ENCODE assay signal across 16 mouse cellular contexts in the genomic region with DNA sequence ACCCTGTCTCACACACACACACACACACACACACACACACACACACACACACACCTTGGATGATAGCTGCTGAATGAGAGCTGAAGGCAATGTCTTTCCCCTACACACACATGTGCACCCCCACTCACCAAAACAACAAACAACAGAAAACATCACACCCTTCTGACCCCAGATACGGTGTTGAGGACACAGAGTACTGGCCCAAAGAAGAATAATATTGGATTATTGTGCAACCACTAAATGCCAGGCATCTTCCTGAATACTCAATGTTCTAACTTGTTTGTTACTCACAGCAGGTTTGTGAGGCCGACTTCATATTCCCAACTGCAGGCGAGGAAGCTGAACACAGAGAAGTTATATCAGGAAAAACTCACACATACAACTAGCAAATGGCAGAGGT.
"Had no signal": no experiment of that assay in that cellular context is flagged by ENCODE, and none has a peak within 500 bp of the region (broad histone marks: within the 10 kb centered on the region; RNA-seq: fewer than 3 reads in every experiment).

No protein-coding gene starts in this region.

- H3K27me3 ChIP-seq: neural tube, embryonic 13.5 days; neural tube, embryonic 15.5 days; stomach, embryonic 15.5 days had no signal

- H3K4me3 ChIP-seq: neural tube, embryonic 13.5 days; neural tube, embryonic 15.5 days; stomach, embryonic 15.5 days had no signal

- H3K9ac ChIP-seq: neural tube, embryonic 13.5 days; neural tube, embryonic 15.5 days; stomach, embryonic 15.5 days had no signal

- H3K27ac ChIP-seq: neural tube, embryonic 13.5 days; neural tube, embryonic 15.5 days; stomach, embryonic 15.5 days; stomach, postnatal 0 days had no signal

- DNase-seq: retina, postnatal 1 day; right cerebral cortex, adult 18-20 months; right cerebral cortex, postnatal 14 days; right cerebral cortex, postnatal 25 days; right cerebral cortex, postnatal 4 days; spleen, adult 18-20 months; thymus, adult 18-20 months; thymus, adult 2 months; thymus, postnatal 14 days; thymus, postnatal 25 days; thymus, postnatal 36 days; thymus, postnatal 4 days had no signal

- H3K36me3 ChIP-seq: neural tube, embryonic 13.5 days; neural tube, embryonic 15.5 days; stomach, embryonic 15.5 days had no signal

- H3K4me2 ChIP-seq: neural tube, embryonic 13.5 days; neural tube, embryonic 15.5 days; stomach, embryonic 15.5 days had no signal

- H3K4me1 ChIP-seq: stomach, embryonic 15.5 days had no signal

- H3K9me3 ChIP-seq: neural tube, embryonic 13.5 days; neural tube, embryonic 15.5 days; stomach, embryonic 15.5 days had no signal
